Mouse (Mus musculus): ENCODE results near the gene Tirap.

GRCm38 (mm10) chr9:35182832-35183231, 17.3 kb downstream of the Tirap start:
- TF ChIP-seq CTCF (IDR thresholded peaks at IDR 0.05; ENCODE audit: low read depth) (no peak), EP300 (optimal IDR thresholded peaks at IDR 0.05) (no peak)

Measured in stomach, postnatal 0 days (tissue).